Mouse (Mus musculus) CD4-positive naive resting alpha-beta T cell, adult 76 days (primary cell): ENCODE measurements around the gene Evi5l. TPM values are rescaled to one million over a fixed set of nuclear protein-coding genes. Genes with fewer than 3 reads are reported as not detected.

Experiments
- total RNA-seq: library from RNA; stranded (reverse); gene quantifications from one replicate; pipeline ENCODE4 v1.2.4, GENCODE M21; 2023

The Evi5l gene
- 16.6 TPM for total RNA-seq

GRCm38 (mm10) chr8:4165852-4166751, at the start of gene Evi5l:
TSS of gene Evi5l (plus strand) at chr8:4166567.

GRCm38 (mm10) chr8:4133798-4134197, 32.6 kb upstream of the Evi5l start, which contains the start of gene Cd209g:
TSS of gene Cd209g (plus strand) at chr8:4134098.

GRCm38 (mm10) chr8:4216791-4217621, 50.6 kb downstream of the Evi5l start, which contains the start of gene Prr36:
TSS of gene Prr36 (minus strand) at chr8:4217459.

GRCm38 (mm10) chr8:4226739-4227347, 60.5 kb downstream of the Evi5l start, which contains the start of gene Lrrc8e:
TSS of gene Lrrc8e (plus strand) at chr8:4226827.

GRCm38 (mm10) chr8:4238434-4239192, 72.2 kb downstream of the Evi5l start, which contains the start of the genes Map2k7 and Gm49320:
TSS of gene Map2k7 (plus strand) at chr8:4238740.
TSS of gene Gm49320 (plus strand) at chr8:4238865.

GRCm38 (mm10) chr8:4247951-4248540, 81.7 kb downstream of the Evi5l start, which contains the start of gene Tgfbr3l:
TSS of gene Tgfbr3l (plus strand) at chr8:4248214.

GRCm38 (mm10) chr8:4252934-4253841, 86.8 kb downstream of the Evi5l start, which contains the start of gene Snapc2:
TSS of gene Snapc2 (plus strand) at chr8:4253080.

GRCm38 (mm10) chr8:4259125-4259804, 92.9 kb downstream of the Evi5l start, which contains the start of gene Ctxn1:
TSS of gene Ctxn1 (minus strand) at chr8:4259274.

Other genes starting within 250 kb of the Evi5l start
- gene Cd209b, start 239.7 kb upstream of the Evi5l start, total RNA-seq = not detected
- gene Cd209c, start 211.8 kb upstream of the Evi5l start, total RNA-seq = not detected
- not detected for gene Cd209f, start 60.7 kb upstream of the Evi5l start, total RNA-seq
- gene Cd209g, start 32.5 kb upstream of the Evi5l start, total RNA-seq = not detected
- 0.21 TPM for gene Prr36, start 50.9 kb downstream of the Evi5l start, total RNA-seq
- not detected for gene Lrrc8e, start 60.3 kb downstream of the Evi5l start, total RNA-seq
- gene Map2k7, start 72.2 kb downstream of the Evi5l start, total RNA-seq = 149 TPM
- not detected for gene Gm49320, start 72.3 kb downstream of the Evi5l start, total RNA-seq
- 40.7 TPM for gene Tgfbr3l, start 81.6 kb downstream of the Evi5l start, total RNA-seq
- 14.4 TPM for gene Snapc2, start 86.5 kb downstream of the Evi5l start, total RNA-seq
- 1.3 TPM for gene Ctxn1, start 92.7 kb downstream of the Evi5l start, total RNA-seq
- 77.2 TPM for gene Timm44, start 109.3 kb downstream of the Evi5l start, total RNA-seq
- 20.4 TPM for gene Ccl25, start 158.6 kb downstream of the Evi5l start, total RNA-seq
- 88.4 TPM for gene Elavl1, start 158.8 kb downstream of the Evi5l start, total RNA-seq